Mouse (Mus musculus): ENCODE results near the gene Hp1bp3. TPM values are rescaled to one million over a fixed set of nuclear protein-coding genes. Genes with fewer than 3 reads are reported as not detected.

The Hp1bp3 gene
- polyA plus RNA-seq (2014; fragmentation: Nextera tagmentation; extraction: Ambion mirVana) = 78.3 and 80.4 TPM in 2 replicates

- WGBS = under 1% methylated on average over 81 of the region's 84 CpGs
- Histone ChIP-seq H3K27me3 (replicated peaks; ENCODE audit: control insufficient read depth, insufficient read depth, low read length) (no peaks in the 10 kb centered on the region), H3K36me3 (ENCODE audit: control insufficient read depth, insufficient read depth, low read length) (no peaks in the 10 kb centered on the region), H3K9ac (ENCODE audit: low read depth, low read length) (peak within 1 kb of the TSS; percentile 97), H3K4me2 (peak within 1 kb of the TSS; percentile 91), H3K4me3 (ENCODE audit: low read depth, low read length) (peak within 1 kb of the TSS; percentile 97), H3K27ac (ENCODE audit: low read depth, low read length) (peak within 1 kb of the TSS; percentile 95), H3K9me3 (ENCODE audit: control insufficient read depth, low read length) (no peaks in the 10 kb centered on the region), H3K4me1 (replicated peaks; ENCODE audit: control insufficient read depth, insufficient read depth, low read length) (peaks cover 35% of the 10 kb centered on the region)
- ATAC-seq (replicated peaks; ENCODE audit: low FRiP score) (peak; percentile 49), DNase-seq (ENCODE audit: low spot score) (peak; percentile 86)
Observed at GRCm38 (mm10) chr4:138216200-138216890, at the start of gene Hp1bp3. Gene Hp1bp3 (plus strand): TSS chr4:138216296.

GRCm38 (mm10) chr4:138166519-138166918 lies 49.6 kb upstream of the Hp1bp3 start:
- Histone ChIP-seq H3K27me3 (replicated peaks; ENCODE audit: control insufficient read depth, insufficient read depth, low read length) (no peaks in the 10 kb centered on the region), H3K9me3 (ENCODE audit: control insufficient read depth, low read length) (no peaks in the 10 kb centered on the region), H3K9ac (ENCODE audit: low read depth, low read length) (no peak overlapping the region), H3K4me2 (no peak overlapping the region), H3K4me1 (replicated peaks; ENCODE audit: control insufficient read depth, insufficient read depth, low read length) (peaks cover 3% of the 10 kb centered on the region; the same call in 1 of the 2 replicates), H3K4me3 (ENCODE audit: low read depth, low read length) (no peak overlapping the region), H3K36me3 (ENCODE audit: control insufficient read depth, insufficient read depth, low read length) (peaks cover 26% of the 10 kb centered on the region), H3K27ac (ENCODE audit: low read depth, low read length) (no peak overlapping the region)
- no peak for DNase-seq (ENCODE audit: low spot score)
- ATAC-seq (replicated peaks; ENCODE audit: low FRiP score) = no peak
- 89% methylated on average over 10 of the region's 10 CpGs for WGBS

- ATAC-seq (replicated peaks; ENCODE audit: low FRiP score) = peak; percentile 71
- no peak for DNase-seq (ENCODE audit: low spot score)
- H3K36me3 ChIP-seq (ENCODE audit: control insufficient read depth, insufficient read depth, low read length) = peaks cover 31% of the 10 kb centered on the region
Observed at GRCm38 (mm10) chr4:138168162-138168561, 47.9 kb upstream of the Hp1bp3 start.

GRCm38 (mm10) chr4:138169420-138169819 lies 46.7 kb upstream of the Hp1bp3 start:
- Histone ChIP-seq H3K27me3 (replicated peaks; ENCODE audit: control insufficient read depth, insufficient read depth, low read length) (no peaks in the 10 kb centered on the region), H3K9me3 (ENCODE audit: control insufficient read depth, low read length) (no peaks in the 10 kb centered on the region), H3K4me3 (ENCODE audit: low read depth, low read length) (no peak overlapping the region), H3K27ac (ENCODE audit: low read depth, low read length) (no peak overlapping the region), H3K4me2 (no peak overlapping the region), H3K9ac (ENCODE audit: low read depth, low read length) (no peak overlapping the region), H3K4me1 (replicated peaks; ENCODE audit: control insufficient read depth, insufficient read depth, low read length) (peaks cover 3% of the 10 kb centered on the region; the same call in 1 of the 2 replicates), H3K36me3 (ENCODE audit: control insufficient read depth, insufficient read depth, low read length) (peaks cover 28% of the 10 kb centered on the region)
- ATAC-seq (replicated peaks; ENCODE audit: low FRiP score) (no peak), DNase-seq (ENCODE audit: low spot score) (no peak)
- WGBS = 91% methylated on average over 4 of the region's 4 CpGs

More at GRCm38 (mm10) chr4:138168162-138168561, 47.9 kb upstream of the Hp1bp3 start:
- Histone ChIP-seq H3K9me3 (ENCODE audit: control insufficient read depth, low read length) (no peaks in the 10 kb centered on the region), H3K4me3 (ENCODE audit: low read depth, low read length) (no peak overlapping the region), H3K27ac (ENCODE audit: low read depth, low read length) (no peak overlapping the region), H3K9ac (ENCODE audit: low read depth, low read length) (no peak overlapping the region), H3K4me2 (no peak overlapping the region), H3K4me1 (replicated peaks; ENCODE audit: control insufficient read depth, insufficient read depth, low read length) (peaks cover 3% of the 10 kb centered on the region; the same call in 1 of the 2 replicates), H3K27me3 (replicated peaks; ENCODE audit: control insufficient read depth, insufficient read depth, low read length) (no peaks in the 10 kb centered on the region)
- WGBS = 65% methylated on average over 3 of the region's 3 CpGs

GRCm38 (mm10) chr4:138172686-138173085 lies 43.4 kb upstream of the Hp1bp3 start:
- Histone ChIP-seq H3K9me3 (ENCODE audit: control insufficient read depth, low read length) (no peaks in the 10 kb centered on the region), H3K9ac (ENCODE audit: low read depth, low read length) (no peak overlapping the region), H3K27ac (ENCODE audit: low read depth, low read length) (no peak overlapping the region), H3K4me1 (replicated peaks; ENCODE audit: control insufficient read depth, insufficient read depth, low read length) (0 out of 2 replicates have a peak, but pooled peaks cover under 1% of the 10 kb centered on the region), H3K27me3 (replicated peaks; ENCODE audit: control insufficient read depth, insufficient read depth, low read length) (no peaks in the 10 kb centered on the region), H3K4me3 (ENCODE audit: low read depth, low read length) (no peak overlapping the region), H3K4me2 (no peak overlapping the region), H3K36me3 (ENCODE audit: control insufficient read depth, insufficient read depth, low read length) (peaks cover 35% of the 10 kb centered on the region)
- WGBS = 80% methylated on average over 4 of the region's 4 CpGs
- ATAC-seq (replicated peaks; ENCODE audit: low FRiP score) (no peak), DNase-seq (ENCODE audit: low spot score) (no peak)

GRCm38 (mm10) chr4:138179391-138179790 lies 36.7 kb upstream of the Hp1bp3 start:
- Histone ChIP-seq H3K36me3 (ENCODE audit: control insufficient read depth, insufficient read depth, low read length) (peaks cover 48% of the 10 kb centered on the region), H3K9me3 (ENCODE audit: control insufficient read depth, low read length) (no peaks in the 10 kb centered on the region), H3K4me3 (ENCODE audit: low read depth, low read length) (no peak overlapping the region), H3K4me2 (no peak overlapping the region), H3K27ac (ENCODE audit: low read depth, low read length) (no peak overlapping the region), H3K27me3 (replicated peaks; ENCODE audit: control insufficient read depth, insufficient read depth, low read length) (no peaks in the 10 kb centered on the region), H3K4me1 (replicated peaks; ENCODE audit: control insufficient read depth, insufficient read depth, low read length) (no peaks in the 10 kb centered on the region), H3K9ac (ENCODE audit: low read depth, low read length) (no peak overlapping the region)
- DNase-seq (ENCODE audit: low spot score) (no peak), ATAC-seq (replicated peaks; ENCODE audit: low FRiP score) (no peak)
- 92% methylated on average over 5 of the region's 5 CpGs for WGBS

- Histone ChIP-seq H3K36me3 (ENCODE audit: control insufficient read depth, insufficient read depth, low read length) (peaks cover 42% of the 10 kb centered on the region; the same call in 1 of the 2 replicates), H3K4me1 (replicated peaks; ENCODE audit: control insufficient read depth, insufficient read depth, low read length) (no peaks in the 10 kb centered on the region), H3K27ac (ENCODE audit: low read depth, low read length) (no peak overlapping the region), H3K4me3 (ENCODE audit: low read depth, low read length) (no peak overlapping the region), H3K4me2 (no peak overlapping the region), H3K27me3 (replicated peaks; ENCODE audit: control insufficient read depth, insufficient read depth, low read length) (no peaks in the 10 kb centered on the region), H3K9me3 (ENCODE audit: control insufficient read depth, low read length) (no peaks in the 10 kb centered on the region), H3K9ac (ENCODE audit: low read depth, low read length) (no peak overlapping the region)
- DNase-seq (ENCODE audit: low spot score) (no peak), ATAC-seq (replicated peaks; ENCODE audit: low FRiP score) (no peak)
- WGBS = 91% methylated on average over 4 of the region's 4 CpGs
Observed at GRCm38 (mm10) chr4:138180719-138181118, 35.4 kb upstream of the Hp1bp3 start.

- Histone ChIP-seq H3K9ac (ENCODE audit: low read depth, low read length) (no peak overlapping the region), H3K4me3 (ENCODE audit: low read depth, low read length) (no peak overlapping the region), H3K4me2 (no peak overlapping the region), H3K4me1 (replicated peaks; ENCODE audit: control insufficient read depth, insufficient read depth, low read length) (no peaks in the 10 kb centered on the region), H3K27me3 (replicated peaks; ENCODE audit: control insufficient read depth, insufficient read depth, low read length) (no peaks in the 10 kb centered on the region), H3K27ac (ENCODE audit: low read depth, low read length) (no peak overlapping the region), H3K36me3 (ENCODE audit: control insufficient read depth, insufficient read depth, low read length) (peaks cover 31% of the 10 kb centered on the region; the same call in 1 of the 2 replicates), H3K9me3 (ENCODE audit: control insufficient read depth, low read length) (no peaks in the 10 kb centered on the region)
- WGBS = 83% methylated on average over 5 of the region's 5 CpGs
- ATAC-seq (replicated peaks; ENCODE audit: low FRiP score) (no peak), DNase-seq (ENCODE audit: low spot score) (no peak)
Observed at GRCm38 (mm10) chr4:138184056-138184455, 32.0 kb upstream of the Hp1bp3 start.

- DNase-seq (ENCODE audit: low spot score) (no peak), ATAC-seq (replicated peaks; ENCODE audit: low FRiP score) (no peak)
- H3K4me2 ChIP-seq = no peak overlapping the region
- H3K9ac ChIP-seq (ENCODE audit: low read depth, low read length) = no peak overlapping the region
- no peaks in the 10 kb centered on the region for H3K4me1 ChIP-seq (replicated peaks; ENCODE audit: control insufficient read depth, insufficient read depth, low read length)
- 62% methylated on average over 5 of the region's 5 CpGs for WGBS
- no peaks in the 10 kb centered on the region for H3K27me3 ChIP-seq (replicated peaks; ENCODE audit: control insufficient read depth, insufficient read depth, low read length)
- no peak overlapping the region for H3K27ac ChIP-seq (ENCODE audit: low read depth, low read length)
- H3K9me3 ChIP-seq (ENCODE audit: control insufficient read depth, low read length) = no peaks in the 10 kb centered on the region
- no peak overlapping the region for H3K4me3 ChIP-seq (ENCODE audit: low read depth, low read length)
- H3K36me3 ChIP-seq (ENCODE audit: control insufficient read depth, insufficient read depth, low read length) = peaks cover 35% of the 10 kb centered on the region; the same call in 1 of the 2 replicates
Observed at GRCm38 (mm10) chr4:138184573-138184981, 31.5 kb upstream of the Hp1bp3 start.

All from liver, embryonic 11.5 days (tissue).